Mouse (Mus musculus) c-Kit-positive CD71-positive TER-119-negative erythroid progenitor cells, embryonic 14.5 days (primary cell): ENCODE data around the gene Dgkz.

ENCODE experiments used
- DNase-seq: peaks from one replicate; pipeline ENCODE4 v3.0.0-alpha.2; 2013; ENCODE audit warnings: low read depth

Gene Dgkz

DNA sequence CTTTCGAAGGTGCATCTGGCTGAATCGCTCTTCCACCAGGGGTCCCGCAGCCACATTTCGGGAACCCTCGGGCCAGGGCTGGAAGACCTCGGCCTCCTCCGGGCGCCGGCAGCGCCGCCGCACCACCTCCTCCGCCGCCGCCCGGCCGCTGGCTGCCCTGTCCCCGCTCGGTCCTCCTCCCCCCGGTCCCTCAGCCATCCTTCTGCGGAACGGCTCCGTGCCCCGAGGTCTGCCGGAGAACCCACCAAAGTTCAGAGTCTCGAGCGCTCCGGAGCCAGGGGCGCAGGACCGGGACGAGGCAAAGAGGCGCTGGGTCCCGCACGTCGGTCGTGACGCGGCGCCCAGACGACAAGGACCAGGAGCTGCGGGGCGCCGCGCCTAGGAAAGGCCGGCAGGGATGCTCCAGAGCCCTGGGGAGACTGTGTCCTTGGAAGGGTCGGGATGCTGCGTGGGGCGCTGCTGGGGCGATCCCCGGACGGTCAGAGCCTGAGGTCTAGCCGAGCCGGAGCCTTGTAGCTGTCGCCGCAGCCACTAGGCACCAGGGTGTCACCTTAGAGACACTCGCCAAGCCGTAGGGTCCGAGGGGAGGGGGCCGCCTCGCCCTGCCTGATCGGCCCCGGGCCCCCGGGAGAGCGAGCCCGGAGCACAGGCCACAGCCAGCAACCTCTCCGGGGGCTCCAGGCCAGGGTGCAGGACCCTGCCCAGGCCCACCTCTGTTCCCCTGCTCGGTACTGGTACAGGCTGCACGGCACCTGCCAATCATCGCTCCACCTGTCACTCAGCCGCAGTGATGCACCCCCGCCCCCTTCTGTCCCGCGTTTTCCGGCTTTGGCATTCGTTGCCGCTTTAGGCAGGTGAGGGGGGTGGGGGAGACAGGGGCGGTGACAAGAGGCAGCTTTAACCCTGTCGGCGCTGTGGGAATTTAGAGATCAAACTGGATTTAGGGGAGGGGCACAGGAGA is at the start of gene Dgkz:
TSS of gene Dgkz (minus strand) at position 284 of the 961 bp plus-strand sequence.
- no peak for DNase-seq

DNA sequence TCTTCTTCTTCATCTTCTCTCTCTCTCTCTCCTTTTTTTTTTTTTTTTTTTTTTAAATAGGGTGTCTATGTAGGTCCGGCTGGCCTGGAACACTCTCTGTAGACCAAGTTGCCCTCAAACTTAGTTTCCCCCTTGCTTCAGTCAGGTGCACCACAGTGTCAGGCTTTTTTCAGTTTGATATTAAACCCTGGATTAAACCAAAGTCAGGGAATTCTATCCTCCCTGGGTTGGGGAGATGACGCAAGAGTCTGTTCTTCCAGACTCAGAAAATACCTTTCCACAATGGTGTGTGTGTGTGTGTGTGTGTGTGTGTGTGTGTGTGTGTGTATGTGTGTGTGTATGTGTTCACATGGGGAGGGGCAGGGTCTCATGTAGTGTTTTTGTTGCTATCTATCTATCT is 49.5 kb upstream of the Dgkz start:
- no peak for DNase-seq

DNA sequence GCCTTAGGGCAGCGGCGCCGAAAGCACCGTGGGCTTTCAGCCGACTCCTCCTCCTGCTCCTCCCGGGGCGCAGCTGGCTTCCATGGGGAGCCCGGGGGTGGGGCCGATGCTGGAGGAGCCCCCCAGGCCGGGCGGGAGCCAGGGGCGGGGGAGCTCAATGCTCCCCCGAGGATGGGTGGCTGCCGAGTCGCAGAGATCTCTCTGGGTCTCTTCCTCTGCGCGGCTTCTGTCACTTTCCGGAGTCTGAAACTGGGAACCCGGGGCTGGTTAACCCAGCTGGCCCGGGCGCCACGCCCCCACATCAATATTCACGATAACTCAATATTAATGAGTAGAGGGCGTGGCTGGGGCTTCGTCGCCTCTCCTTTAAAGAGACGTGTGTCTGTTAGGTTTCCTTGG is 48.6 kb upstream of the Dgkz start, which contains the start of gene Creb3l1:
TSS of gene Creb3l1 (minus strand) at position 229 of the 399 bp plus-strand sequence.
- no peak for DNase-seq

DNA sequence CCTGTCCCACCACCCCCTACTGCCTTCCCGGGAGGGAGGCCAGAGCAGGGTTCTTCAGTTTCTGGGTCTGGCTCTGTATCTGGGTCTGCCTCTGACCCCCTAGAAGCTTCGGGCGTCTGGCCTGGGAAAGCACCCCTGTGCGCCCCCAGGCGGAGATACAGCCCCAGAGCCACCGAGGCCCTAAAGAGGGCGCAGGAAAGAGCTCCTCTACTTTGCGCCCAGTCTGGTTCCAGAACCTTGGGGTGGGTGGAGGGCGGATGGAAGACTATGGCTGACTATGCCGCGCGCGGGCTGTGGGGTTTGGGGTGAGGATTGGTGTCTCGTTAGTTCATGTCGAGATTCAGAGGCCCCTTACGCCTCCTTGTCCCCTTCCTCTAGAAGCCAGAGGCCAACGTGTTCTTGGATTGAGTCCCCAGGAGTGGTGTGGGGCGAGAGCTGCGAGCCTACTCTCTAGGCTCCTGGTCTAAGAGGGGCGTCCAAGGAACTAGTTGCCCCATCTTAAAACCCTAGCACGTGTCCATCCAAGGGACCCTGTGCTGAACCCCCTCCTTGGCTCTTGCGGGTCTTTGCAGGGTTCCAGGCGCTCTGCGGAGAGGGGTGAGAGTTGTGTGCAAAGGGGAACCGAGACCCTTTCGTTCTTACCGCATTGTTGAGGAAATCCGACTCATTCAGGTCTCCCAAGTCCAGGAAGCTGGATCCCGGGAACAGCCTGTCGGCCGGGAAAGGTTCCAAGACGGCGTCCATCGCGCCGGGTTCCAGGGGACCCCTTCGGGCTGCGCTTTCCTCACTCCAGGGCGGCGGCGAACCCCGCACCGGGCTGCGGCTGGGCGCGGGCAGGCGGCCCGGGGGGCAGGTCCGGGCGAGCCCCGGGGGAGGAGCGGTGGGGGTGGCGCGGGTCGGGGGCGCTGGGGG is 48.0 kb upstream of the Dgkz start:
- DNase-seq: no peak

DNA sequence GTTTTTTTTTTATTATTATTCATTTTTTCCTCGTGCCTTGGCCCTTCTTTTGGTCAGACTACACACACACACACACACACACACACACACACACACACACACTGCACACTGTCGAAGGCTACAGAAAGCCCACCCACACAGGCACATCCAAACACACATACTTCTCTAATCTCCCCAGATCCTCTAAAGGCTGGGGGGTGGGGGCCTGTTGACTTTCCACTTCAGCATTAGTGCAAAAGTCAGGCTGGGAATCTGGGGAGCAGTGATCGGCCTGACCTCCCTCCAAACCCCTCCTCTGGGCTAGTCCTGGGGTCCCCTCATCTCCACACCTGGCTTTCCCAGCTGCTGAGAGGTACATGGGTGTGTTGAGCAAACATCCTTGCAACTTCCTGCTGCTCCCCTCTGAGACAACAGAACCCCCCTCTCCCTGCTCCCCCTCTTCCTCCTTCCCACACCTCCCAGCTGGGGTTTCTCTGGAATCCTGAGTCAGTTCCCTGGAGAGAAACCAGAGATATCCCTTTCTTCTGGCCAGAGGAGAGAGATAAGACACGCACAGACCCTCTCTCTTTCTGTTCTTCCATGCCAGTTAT is 45.1 kb upstream of the Dgkz start:
- DNase-seq: no peak

DNA sequence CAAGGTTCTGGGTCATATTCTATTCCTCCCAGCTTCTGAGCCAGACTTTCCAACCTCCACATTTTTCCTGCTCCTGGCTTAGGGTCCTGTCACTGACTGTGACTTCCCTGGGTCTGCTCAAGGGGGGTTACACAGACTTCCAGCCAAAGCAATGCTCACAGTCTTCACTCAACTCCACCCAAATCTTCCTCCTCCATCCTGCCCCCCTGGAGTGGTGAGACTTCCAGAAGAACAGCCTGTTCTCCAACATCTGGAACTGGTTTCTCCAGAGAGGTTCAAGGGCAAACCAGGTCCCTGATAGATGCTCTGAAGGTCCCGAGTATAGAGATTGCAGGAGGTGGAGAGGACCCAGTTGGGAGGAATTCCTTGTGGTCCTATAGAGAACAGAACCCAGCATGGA is 41.8 kb upstream of the Dgkz start:
- no peak for DNase-seq

DNA sequence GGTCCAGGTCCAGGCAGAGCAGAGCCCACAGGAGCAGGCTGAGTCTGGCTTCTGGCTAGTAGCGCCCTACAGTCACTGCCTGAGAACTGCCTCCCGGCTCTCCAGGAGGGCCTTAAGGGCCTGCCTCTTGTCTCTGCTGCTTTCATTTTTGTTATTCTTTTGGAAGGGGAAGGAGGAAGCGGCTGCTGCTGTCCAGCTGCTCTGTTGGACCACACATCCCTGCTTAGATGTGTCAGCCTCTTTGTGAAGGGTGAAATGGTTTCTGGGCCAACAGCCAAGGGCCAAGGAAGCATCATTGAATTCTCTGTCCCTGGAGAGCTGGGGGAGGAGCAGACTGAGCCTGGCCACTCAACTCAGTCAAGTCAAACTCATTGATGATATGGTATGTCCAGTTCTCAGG is 41.3 kb upstream of the Dgkz start:
- DNase-seq: no peak

DNA sequence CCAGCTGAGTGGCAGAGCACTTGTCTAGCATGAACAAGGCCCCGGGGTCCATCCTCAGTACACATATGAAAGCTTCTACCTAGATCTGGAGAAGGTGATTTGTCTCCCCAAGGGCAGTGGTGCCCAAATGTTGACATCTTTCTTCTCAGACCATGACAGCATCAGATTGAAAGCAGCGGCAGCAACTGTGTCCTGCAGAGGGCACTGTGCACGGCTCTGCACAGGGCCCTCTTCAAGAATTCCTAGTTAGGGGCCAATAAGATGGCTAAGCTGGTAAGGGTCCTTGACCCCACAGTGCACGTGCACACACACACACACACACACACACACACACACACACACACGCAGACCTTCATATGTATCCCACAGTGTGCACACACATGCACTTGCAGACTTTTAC is 39.2 kb upstream of the Dgkz start:
- no peak for DNase-seq

DNA sequence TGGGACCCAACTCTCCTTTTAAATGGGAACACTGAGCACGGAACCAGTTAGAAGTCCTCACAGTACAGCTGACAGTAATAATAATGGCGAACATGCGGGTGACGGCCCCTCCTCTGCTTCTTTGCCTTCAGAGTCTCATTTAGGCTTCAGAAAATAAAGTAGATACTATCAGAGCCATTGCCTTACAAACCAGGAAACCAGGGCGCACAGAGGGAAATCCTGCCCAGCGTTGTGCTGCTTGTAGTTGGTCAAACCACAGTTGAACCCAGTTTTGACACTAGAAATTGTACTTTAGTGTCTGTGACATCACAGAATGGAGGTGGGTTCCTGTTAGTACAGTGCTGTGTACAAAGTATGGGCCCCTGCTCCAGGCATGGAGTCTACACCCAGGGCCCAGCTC is 38.6 kb upstream of the Dgkz start:
- no peak for DNase-seq

DNA sequence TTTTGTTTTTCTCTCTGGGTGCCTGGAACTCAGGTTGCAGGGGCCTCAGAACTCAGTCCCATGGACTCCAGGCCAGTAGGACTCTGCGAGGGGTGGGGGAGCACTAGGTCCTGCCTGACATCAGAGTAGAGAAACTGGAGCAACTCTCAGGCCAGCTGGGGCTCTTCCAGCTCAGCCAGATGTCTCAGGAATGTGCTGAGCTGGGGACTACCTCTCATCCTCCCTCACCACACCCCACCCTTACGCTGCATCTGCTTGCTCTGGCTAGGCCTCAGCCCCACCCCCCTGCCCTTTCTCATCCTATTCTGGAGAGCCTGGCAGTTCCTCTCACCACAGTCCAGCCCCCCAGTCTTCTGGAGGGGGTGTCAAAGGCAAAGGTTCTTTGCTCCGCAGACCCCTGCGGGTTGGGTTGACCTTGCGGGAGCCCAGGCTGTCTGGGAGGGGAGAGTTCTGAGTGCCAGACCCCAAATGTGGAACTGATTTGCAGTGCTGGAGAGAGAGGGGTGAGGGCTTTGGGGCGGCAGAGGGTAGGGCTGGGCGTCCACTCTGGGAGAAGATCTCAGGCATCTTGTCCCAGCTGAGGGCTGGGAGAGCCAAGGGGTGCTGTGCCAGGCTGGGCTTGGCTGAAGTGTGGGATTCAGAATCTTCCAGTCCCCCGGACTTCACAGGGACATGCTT is 37.2 kb upstream of the Dgkz start:
- no peak for DNase-seq

DNA sequence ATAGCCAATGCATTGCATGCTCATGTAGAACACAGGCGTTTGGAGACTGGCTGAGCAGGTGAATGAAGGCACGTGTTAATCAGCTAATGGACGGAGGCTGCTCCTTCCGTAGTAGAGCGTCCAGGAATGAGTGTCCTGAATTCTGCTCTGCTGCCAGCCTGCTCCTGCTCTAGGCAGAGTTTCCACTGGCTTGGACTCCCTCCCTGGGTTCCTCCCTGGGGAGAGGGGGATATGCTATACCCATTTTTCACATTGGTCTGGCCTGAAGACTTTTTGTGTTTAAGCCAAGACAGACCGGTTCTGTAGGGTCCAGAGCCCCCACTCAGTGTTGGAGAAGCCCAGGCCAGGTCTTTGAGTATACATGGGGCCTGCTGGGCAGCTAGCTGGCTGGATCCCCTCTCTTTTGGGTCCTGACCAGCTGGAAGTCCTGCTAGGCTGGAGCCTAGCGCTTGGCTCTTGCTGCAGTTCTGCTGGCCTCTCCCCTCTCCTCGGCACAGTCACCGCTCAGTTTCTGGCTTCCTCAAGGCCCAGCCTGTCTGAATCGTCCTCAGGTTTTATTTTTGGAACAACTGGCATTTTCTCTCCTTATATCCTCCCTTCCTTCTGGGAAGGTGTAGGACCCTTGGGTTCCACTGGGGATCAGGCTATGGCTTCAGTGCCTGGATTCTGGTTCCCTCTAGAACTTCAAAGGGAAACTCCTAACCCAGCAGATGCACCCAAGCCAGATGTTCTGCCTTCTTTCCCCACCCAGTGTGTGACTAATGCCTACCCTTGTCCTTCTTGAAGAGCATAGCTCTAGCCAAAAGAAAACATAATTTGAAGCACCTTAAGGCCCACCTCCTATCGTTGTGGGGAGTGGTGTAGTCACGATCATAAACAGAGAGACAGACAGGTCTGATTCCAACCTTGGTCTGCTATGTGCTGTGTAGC is 36.0 kb upstream of the Dgkz start:
- no peak for DNase-seq

DNA sequence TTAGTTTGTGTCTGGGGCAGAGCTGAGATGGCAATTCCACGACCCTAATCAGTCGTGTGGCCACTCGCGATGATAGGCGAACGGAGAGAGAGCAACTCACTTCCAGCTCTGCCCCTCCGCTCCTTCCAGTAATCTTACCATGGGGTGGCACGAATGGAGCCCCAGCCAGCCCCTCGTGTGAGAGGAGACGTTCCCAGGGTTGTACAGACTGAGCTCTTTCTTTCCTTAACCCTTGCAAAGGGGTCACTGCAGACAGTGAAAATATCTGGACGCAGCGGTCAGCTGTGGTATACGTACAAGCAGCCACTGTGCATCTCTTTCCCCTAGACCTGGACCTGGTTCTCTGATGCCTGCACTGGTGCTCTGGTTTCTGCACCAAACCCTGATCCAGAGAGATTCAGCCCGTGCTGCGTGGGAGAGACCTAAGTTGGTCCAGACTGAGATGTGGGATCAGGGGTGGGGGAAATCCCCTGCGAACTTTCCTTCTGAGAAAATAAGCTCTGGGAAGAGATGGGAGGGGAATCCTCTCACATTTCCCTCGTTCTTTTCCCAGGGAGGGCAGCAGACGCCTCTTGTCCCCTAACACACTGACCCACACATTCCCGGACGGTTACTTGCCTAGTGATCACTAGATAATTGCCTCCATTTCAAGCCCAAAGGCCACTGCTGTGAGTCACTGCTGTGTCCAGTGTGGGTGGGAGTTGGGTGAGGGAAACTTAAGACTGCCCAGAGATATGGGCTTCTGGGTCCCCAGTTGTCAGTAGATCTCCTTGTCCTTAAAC is 33.1 kb upstream of the Dgkz start:
- no peak for DNase-seq

DNA sequence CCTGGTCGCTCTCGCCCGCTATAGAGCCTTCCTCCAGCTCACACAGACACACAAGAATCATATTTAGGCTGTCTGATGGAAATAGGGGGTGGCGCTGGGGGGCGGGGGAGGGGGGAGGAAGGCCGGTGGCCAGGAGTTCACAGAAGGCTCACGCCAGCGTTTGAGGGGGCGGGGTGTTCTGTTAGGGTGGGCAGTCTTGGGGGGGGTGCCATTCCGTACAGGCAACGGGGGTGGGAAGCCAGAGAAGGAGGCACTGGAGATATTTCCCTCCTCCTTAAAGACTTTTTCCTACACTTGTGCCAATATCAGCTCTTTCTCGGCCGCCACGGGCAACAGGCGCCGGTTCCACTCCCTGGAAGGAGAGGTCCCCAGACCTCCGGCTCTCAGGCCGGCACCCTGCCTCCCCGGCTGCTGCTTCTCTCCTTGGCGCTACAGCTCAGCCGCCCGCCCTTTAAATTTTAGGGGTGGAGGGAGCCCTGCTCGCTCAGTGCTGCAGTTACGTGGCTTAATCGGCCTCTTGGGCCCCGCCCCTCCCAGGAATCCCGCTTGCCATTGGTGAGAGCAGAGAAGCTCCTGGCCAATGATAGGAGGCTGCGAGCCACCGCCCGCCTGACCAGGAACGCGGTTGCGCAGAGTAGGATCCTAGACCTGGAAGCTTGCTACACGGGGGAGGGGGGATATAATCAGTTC is 32.4 kb upstream of the Dgkz start:
- peak; percentile 96 for DNase-seq

DNA sequence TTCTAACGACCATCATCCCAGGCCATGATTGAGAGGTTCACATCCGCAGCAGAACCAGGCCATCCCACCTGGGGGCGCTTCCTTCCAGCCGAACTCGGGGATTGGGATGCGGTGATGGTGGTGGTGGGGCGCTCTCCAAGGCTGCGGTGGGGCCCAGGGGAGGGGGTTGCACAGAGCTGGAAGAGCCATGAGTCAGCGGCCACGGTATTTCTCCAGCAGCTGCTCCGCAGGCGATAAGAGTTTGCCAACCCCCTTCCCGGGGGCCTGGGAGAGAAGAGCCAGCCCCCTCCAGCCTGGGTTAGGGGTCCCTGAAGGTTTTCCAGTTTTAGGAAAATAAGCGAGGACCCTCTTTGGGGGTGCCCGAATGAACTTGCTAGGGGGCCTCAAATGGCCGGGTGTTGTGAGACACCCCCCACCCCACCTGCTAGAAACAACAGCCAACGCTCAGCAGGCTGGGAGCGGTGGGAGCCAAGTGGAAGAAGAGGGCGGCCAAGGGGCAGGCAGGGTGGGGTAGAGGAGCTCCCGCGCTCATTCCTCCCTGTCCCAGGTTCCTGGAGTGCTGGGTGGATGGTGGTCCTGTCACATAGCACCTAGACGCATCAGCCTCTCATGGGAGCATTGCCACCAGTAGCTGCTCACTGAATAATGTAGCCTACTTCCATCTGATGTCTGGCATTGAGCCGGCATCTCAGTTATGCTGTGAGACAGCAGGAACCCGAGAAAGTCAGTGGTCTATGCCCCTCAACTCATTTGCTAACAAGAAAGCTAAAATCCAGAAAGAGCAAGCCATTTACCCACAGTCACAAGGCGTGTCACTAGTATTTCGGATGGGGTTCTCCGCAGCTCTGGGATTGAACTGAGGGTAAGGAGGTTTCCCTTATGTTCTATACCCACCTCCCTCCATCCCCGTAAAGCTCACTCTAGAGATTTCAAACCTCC is 31.6 kb upstream of the Dgkz start:
- DNase-seq: no peak

DNA sequence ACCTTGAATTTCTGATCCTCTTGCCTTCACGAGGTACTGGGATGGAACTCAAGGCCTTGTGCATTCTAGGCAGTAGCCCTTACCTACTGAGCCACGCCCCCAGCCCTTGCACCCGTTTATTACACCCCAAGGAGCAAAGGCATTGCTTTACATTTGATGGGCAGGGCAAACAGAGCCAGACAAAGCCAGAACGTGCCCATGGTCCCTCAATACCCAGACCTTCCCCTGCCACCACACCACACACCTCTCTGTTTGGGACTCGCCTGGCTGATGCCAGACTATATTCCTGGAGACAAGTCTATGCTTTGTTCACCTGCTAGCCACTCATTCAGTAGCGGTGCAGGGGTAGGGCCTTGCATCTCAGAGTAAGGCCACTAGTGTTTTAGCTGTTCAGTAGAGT is 30.8 kb upstream of the Dgkz start:
- DNase-seq: no peak

DNA sequence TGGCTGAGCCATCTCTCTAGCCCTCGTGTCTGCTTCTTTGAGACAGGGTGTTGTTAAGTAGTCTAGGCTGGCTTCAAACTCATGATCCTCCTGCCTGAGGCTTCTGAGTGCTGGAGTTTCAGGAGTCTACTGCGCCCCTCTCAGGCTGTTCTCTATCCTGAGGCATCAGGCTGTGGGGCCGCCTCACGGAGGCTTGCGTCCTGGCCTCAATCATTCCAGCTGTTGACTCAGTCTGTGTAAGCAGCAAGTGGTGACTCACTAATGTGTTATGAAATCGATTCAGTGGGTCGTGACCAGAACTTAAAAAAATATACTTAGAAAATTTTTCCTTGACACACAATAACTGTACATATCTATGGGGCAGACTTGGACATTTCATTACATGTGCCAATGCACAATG is 29.0 kb upstream of the Dgkz start:
- no peak for DNase-seq

DNA sequence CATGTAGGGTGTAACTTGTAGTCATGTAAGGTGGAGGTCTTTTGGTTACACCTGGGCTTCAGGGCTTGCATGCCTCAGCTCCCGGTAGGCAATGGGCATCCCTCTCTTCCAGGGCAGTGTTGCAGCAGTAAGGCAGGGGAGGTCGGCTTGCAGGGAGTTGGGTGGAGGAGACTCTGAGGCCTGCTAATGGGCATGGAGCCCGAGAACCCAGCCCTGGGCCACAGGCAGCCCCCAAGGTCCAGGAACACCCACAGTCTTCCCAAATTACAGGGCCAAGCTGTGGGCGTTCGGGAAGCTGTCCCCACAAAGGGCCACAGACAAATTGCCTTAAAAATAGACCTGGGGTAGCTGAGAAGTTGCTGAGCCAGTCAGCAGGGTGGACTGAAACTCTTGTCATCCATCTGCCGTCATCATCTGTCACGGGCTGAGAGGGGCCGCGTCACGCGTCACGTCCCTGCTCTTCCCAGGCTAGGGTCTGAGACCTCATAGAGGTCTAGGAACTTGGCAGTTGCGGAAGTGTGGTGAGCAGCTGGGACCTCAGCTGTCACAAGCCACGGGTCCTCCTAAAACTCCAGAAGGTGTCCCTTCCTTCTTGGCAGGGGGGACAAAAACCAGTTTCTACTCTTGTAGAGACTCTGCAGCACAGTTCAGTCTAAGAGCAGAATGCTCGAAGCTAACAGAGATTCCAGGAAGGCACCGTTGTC is 22.4 kb upstream of the Dgkz start:
- no peak for DNase-seq

DNA sequence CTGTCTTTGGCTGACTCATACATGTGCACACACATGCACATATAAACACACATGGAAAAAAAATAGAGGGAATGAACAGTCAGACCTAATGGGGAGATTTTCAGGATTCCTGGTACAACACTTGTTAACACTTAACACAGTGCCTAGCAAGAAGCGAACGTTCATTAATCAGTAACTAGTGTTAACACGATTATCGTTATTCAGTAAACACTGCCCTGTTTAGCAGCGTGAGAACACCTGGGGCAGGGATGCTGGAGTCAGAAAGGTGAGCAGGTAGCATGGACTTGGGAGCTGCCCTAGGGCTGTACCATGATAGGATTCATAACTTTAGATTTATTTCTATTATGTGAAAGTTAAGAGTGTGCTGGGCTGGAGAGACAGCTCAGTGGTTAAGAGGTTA is 20.3 kb upstream of the Dgkz start:
- no peak for DNase-seq
